Mouse (Mus musculus) midbrain, embryonic 13.5 days (tissue): ENCODE data around the gene Fam20b. TPM values are rescaled to one million over a fixed set of nuclear protein-coding genes. Genes with fewer than 3 reads are reported as not detected.

Source experiments
- ATAC-seq: fragments of 200-750 bp; cut with Nextera tagmentation; 2 replicates; pipeline ENCODE4 v1.8.0; 2017; ENCODE audit warnings: mild to moderate bottlenecking, moderate TSS enrichment, moderate library complexity
- H3K27ac ChIP-seq: fragments of 300-500 bp; sonication (generic); 2 replicates; pipeline ENCODE4 v1.5.1; 2015; ENCODE audit warnings: inconsistent platforms, mild to moderate bottlenecking, moderate library complexity
- H3K27me3 ChIP-seq: fragments of 300-500 bp; sonication (generic); 2 replicates; pipeline ENCODE4 v1.6.1; 2015; ENCODE audit warnings: mild to moderate bottlenecking, inconsistent platforms
- H3K36me3 ChIP-seq: fragments of 300-500 bp; sonication (generic); 2 replicates; pipeline ENCODE4 v1.6.1; 2015; ENCODE audit warnings: mild to moderate bottlenecking, inconsistent platforms
- H3K4me1 ChIP-seq: fragments of 300-500 bp; sonication (generic); replicated peaks from 2 replicates; pipeline ENCODE4 v1.6.1; 2015; ENCODE audit warnings: inconsistent platforms
- H3K4me2 ChIP-seq: fragments of 300-500 bp; sonication (generic); replicated peaks from 2 replicates; pipeline ENCODE4 v1.6.1; 2015; ENCODE audit warnings: moderate library complexity, mild to moderate bottlenecking, inconsistent platforms
- H3K4me3 ChIP-seq: fragments of 300-500 bp; sonication (generic); replicated peaks from 2 replicates; pipeline ENCODE4 v1.5.1; 2015; ENCODE audit warnings: mild to moderate bottlenecking, inconsistent platforms
- H3K9ac ChIP-seq: fragments of 300-500 bp; sonication (generic); replicated peaks from 2 replicates; pipeline ENCODE4 v1.6.1; 2015; ENCODE audit warnings: mild to moderate bottlenecking, inconsistent platforms
- H3K9me3 ChIP-seq: fragments of 300-500 bp; sonication (generic); 2 replicates; pipeline ENCODE4 v1.6.1; 2016; ENCODE audit warnings: mild to moderate bottlenecking, inconsistent platforms
- WGBS: fragments of 180-500 bp; shearing (Covaris S2); methylation state at CpG from one replicate; pipeline ENCODE4 v1.1.7; 2015; 5-methylcytosine and 5-hydroxymethylcytosine counted together
- polyA plus RNA-seq: library from polyadenylated mRNA; unstranded; fragments of >200 nt; fragmentation: Nextera tagmentation; extraction: Ambion mirVana; gene quantifications from 2 replicates; pipeline ENCODE4 v1.2.1, GENCODE M21; 2015

Fam20b gene
- 25.2 and 25.9 TPM in 2 replicates for polyA plus RNA-seq

DNA sequence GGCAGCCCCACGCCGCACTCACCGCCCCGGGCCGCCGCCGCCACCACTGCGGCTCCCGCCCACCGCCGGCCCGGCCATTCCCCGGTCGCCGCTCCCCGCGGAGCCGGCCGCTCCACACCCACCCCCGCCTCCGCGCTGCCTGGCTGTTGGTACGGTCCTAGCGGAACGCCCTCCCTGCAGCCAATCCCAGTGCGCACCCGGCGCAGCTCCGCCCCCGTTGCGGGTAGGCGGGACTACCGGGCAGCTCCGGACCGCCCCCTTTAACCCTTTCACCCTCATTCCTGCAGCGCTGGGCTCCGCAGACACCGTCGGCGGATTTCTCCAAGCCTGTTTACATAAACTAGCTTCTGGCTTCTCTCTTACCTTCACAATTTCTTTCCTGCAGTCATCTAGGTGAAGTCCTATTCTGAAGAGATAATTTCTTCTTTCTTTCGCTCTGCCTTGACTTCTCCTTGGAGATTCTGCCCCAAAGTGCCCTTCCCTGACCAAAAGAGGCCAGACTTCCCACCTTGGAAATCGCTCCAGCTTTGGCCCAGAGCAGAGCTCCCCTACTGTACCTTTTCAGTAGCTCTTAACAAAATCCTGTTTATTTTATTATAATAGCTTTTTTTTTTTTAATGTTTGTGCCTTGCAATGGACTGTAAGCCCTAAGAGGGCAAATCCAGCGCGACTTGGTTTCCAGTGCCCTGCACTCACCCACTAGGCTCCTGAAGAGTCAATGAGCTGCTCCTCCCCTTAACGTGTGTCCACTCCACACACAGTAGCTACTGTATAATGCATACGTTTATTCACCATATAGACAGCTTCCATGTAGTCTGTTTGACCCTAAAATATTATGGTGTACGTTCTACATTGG, at the start of gene Fam20b:
Gene Fam20b, minus strand, starts transcription at position 137 of the 856 bp plus-strand sequence.
- H3K4me2 ChIP-seq = peak within 1 kb of the TSS; percentile 72
- no peaks in the 10 kb centered on the region for H3K9me3 ChIP-seq
- 1% methylated on average over 37 of the region's 47 CpGs for WGBS
- H3K4me1 ChIP-seq = peaks cover 15% of the 10 kb centered on the region
- peak within 1 kb of the TSS; percentile 88 for H3K9ac ChIP-seq
- peaks cover 5% of the 10 kb centered on the region; the same call in 1 of the 2 replicates for H3K36me3 ChIP-seq
- H3K27me3 ChIP-seq = peaks cover 18% of the 10 kb centered on the region; the same call in 1 of the 2 replicates
- peak within 1 kb of the TSS; percentile 88 for H3K4me3 ChIP-seq
- peak; percentile 96 for ATAC-seq
- H3K27ac ChIP-seq = peak within 1 kb of the TSS; percentile 90

GRCm38 (mm10) chr1:156765311-156765710, 46.4 kb upstream of the Fam20b start:
- Histone ChIP-seq H3K4me1 (0 out of 2 replicates have a peak, but pooled peaks cover 4% of the 10 kb centered on the region), H3K27ac (no peak overlapping the region), H3K9me3 (peaks cover 9% of the 10 kb centered on the region; the same call in 1 of the 2 replicates), H3K9ac (no peak overlapping the region), H3K27me3 (no peaks in the 10 kb centered on the region), H3K4me3 (no peak overlapping the region), H3K36me3 (0 out of 2 replicates have a peak, but pooled peaks cover 3% of the 10 kb centered on the region), H3K4me2 (no peak overlapping the region)
- WGBS = 93% methylated on average over 3 of the region's 3 CpGs
- ATAC-seq = no peak

- ATAC-seq = no peak
- Histone ChIP-seq H3K27ac (no peak overlapping the region), H3K9me3 (peaks cover 9% of the 10 kb centered on the region; the same call in 1 of the 2 replicates), H3K4me1 (0 out of 2 replicates have a peak, but pooled peaks cover 4% of the 10 kb centered on the region), H3K9ac (no peak overlapping the region), H3K4me2 (no peak overlapping the region), H3K36me3 (0 out of 2 replicates have a peak, but pooled peaks cover 3% of the 10 kb centered on the region), H3K4me3 (no peak overlapping the region), H3K27me3 (no peaks in the 10 kb centered on the region)
- WGBS = 69% methylated on average over 6 of the region's 6 CpGs
Observed at GRCm38 (mm10) chr1:156764584-156764983, 45.7 kb upstream of the Fam20b start.

DNA sequence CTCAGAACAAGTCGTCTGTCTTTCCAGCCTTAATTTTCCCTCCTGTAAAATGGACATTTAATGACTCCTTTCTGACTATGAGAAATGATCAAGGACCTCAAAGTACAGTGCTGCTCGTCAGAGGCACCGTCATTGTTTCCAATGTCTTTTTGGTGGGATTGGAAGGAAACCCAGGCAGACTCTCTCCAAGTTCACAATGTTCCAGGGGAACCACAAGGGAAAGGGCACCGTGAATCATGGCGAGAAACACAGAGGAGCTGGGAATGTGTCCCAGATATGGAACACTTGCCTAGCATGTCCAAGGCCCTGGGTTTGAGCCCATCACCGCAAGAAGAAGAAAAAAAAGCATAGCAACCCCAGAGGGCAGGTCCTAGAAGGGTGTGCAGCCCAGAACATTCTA, 44.4 kb upstream of the Fam20b start:
- WGBS = 91% methylated on average over 6 of the region's 6 CpGs
- no peak overlapping the region for H3K27ac ChIP-seq

GRCm38 (mm10) chr1:156761430-156761801, 42.5 kb upstream of the Fam20b start:
- Histone ChIP-seq H3K27me3 (peaks cover 7% of the 10 kb centered on the region), H3K4me2 (no peak overlapping the region), H3K4me1 (0 out of 2 replicates have a peak, but pooled peaks cover 7% of the 10 kb centered on the region), H3K9me3 (peaks cover 7% of the 10 kb centered on the region; the same call in 1 of the 2 replicates), H3K4me3 (no peak overlapping the region), H3K36me3 (0 out of 2 replicates have a peak, but pooled peaks cover under 1% of the 10 kb centered on the region), H3K27ac (no peak overlapping the region), H3K9ac (no peak overlapping the region)
- 79% methylated on average over 10 of the region's 10 CpGs for WGBS
- no peak for ATAC-seq

More for the DNA sequence above, 44.4 kb upstream of the Fam20b start:
- H3K27me3 ChIP-seq = no peaks in the 10 kb centered on the region
- 0 out of 2 replicates have a peak, but pooled peaks cover 3% of the 10 kb centered on the region for H3K36me3 ChIP-seq
- H3K4me2 ChIP-seq = no peak overlapping the region
- H3K4me1 ChIP-seq = 0 out of 2 replicates have a peak, but pooled peaks cover 7% of the 10 kb centered on the region
- peaks cover 9% of the 10 kb centered on the region; the same call in 1 of the 2 replicates for H3K9me3 ChIP-seq
- H3K4me3 ChIP-seq = no peak overlapping the region
- no peak for ATAC-seq
- H3K9ac ChIP-seq = no peak overlapping the region

DNA sequence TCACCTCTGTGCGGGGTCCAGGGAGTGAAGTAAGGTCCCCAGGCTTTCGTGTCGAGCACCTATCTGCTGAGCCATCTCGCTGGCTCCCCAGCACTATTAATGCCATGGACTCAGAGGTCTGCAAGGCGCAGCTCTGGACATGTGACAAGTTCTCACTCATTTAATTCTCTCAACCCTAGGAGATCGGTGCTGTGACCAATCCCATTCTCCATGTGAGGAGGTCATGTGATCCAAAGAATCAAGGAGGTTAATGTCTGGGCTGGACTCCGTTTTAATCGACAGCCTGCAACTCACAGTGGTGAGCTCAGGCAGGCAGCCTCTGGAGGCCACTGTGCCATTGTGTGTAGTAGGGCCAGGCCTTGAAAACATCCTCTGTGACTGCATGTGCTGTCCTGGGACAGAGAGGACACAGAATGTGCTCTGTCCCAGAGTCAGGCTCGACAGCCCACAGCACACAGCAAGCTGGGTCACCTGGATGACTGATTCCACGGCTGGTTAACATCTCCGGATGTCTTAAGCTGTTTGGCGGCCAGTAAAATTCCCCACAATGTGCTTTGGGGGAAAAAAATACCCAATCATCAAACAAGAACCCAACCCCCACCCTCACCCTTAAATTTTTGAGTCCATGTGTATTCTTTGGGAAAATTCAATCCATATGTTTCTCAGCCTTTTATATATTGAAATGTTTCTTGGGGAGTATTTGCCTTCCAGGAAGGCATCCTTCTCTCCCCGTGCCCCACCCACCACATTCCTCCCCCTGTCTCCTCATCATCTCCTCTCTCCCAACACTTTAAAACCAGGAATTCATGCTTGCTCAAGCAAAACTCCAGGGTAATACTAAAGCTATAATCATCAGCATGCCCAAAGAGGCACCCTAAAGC, 41.9 kb upstream of the Fam20b start:
- no peaks in the 10 kb centered on the region for H3K36me3 ChIP-seq
- no peak overlapping the region for H3K9ac ChIP-seq
- WGBS = 60% methylated on average over 13 of the region's 13 CpGs
- H3K4me3 ChIP-seq = no peak overlapping the region
- peak; percentile 40; the same call in 1 of the 2 replicates for ATAC-seq
- no peak overlapping the region for H3K27ac ChIP-seq
- H3K4me1 ChIP-seq = 0 out of 2 replicates have a peak, but pooled peaks cover 7% of the 10 kb centered on the region
- H3K9me3 ChIP-seq = 0 out of 2 replicates have a peak, but pooled peaks cover 2% of the 10 kb centered on the region
- H3K27me3 ChIP-seq = peaks cover 12% of the 10 kb centered on the region
- H3K4me2 ChIP-seq = no peak overlapping the region

DNA sequence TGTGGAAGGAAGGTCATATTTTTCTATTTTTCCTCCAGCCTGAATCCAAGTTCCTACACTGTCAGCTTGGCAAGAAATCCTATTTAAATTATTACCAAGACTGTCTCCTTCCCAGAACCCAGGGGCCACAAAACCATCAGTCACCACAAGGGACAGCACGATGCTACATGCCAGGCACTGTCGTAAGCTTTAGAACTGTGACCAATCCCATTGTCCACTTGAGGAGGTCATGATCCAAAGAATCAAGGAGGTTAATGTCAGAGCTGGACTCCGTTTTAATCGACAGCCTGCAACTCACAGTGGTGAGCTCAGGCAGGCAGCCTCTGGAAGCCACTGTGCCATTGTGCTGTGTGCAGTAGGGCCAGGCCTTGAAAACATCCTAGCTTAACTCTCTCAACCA, 39.4 kb upstream of the Fam20b start:
- Histone ChIP-seq H3K36me3 (no peaks in the 10 kb centered on the region), H3K9me3 (no peaks in the 10 kb centered on the region), H3K27ac (no peak overlapping the region), H3K4me2 (no peak overlapping the region), H3K4me3 (no peak overlapping the region), H3K9ac (no peak overlapping the region), H3K27me3 (peaks cover 13% of the 10 kb centered on the region), H3K4me1 (peaks cover 32% of the 10 kb centered on the region)
- ATAC-seq = no peak
- 15% methylated on average over 4 of the region's 4 CpGs for WGBS

- H3K4me3 ChIP-seq = no peak overlapping the region
- H3K4me2 ChIP-seq = 0 out of 2 replicates have a peak overlapping the region, but pooled peaks have one; percentile 16
- H3K9ac ChIP-seq = no peak overlapping the region
- 44% methylated on average over 15 of the region's 15 CpGs for WGBS
- peaks cover 13% of the 10 kb centered on the region for H3K27me3 ChIP-seq
- no peaks in the 10 kb centered on the region for H3K36me3 ChIP-seq
- peak; percentile 74 for ATAC-seq
- peaks cover 46% of the 10 kb centered on the region for H3K4me1 ChIP-seq
- H3K27ac ChIP-seq = peak overlapping the region; percentile 67
- no peaks in the 10 kb centered on the region for H3K9me3 ChIP-seq
Observed at GRCm38 (mm10) chr1:156754608-156755413, 35.9 kb upstream of the Fam20b start.

DNA sequence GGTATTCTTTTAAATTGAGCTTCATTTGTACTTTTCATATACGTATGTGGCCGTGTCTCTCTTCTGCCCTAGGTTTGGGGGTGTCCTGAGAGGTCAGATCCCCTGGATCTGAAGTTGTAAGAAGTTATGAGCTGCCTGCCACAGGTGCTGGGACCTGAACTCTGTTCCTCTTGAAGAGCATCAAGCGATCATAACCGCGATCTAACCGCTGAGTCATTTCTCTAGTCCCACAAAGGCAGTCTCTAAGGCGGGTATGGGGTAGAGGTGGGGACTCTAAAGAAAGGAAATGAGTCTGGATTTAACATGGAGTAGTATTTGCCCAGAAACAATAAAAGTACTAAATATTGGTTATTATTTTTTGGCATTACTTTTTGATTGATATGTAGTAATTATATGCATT, 34.1 kb upstream of the Fam20b start:
- peaks cover 46% of the 10 kb centered on the region for H3K4me1 ChIP-seq
- H3K27me3 ChIP-seq = peaks cover 13% of the 10 kb centered on the region
- no peak overlapping the region for H3K4me3 ChIP-seq
- no peaks in the 10 kb centered on the region for H3K9me3 ChIP-seq
- H3K4me2 ChIP-seq = no peak overlapping the region
- no peak overlapping the region for H3K27ac ChIP-seq
- 89% methylated on average over 7 of the region's 7 CpGs for WGBS
- no peak for ATAC-seq
- H3K36me3 ChIP-seq = no peaks in the 10 kb centered on the region
- H3K9ac ChIP-seq = no peak overlapping the region

DNA sequence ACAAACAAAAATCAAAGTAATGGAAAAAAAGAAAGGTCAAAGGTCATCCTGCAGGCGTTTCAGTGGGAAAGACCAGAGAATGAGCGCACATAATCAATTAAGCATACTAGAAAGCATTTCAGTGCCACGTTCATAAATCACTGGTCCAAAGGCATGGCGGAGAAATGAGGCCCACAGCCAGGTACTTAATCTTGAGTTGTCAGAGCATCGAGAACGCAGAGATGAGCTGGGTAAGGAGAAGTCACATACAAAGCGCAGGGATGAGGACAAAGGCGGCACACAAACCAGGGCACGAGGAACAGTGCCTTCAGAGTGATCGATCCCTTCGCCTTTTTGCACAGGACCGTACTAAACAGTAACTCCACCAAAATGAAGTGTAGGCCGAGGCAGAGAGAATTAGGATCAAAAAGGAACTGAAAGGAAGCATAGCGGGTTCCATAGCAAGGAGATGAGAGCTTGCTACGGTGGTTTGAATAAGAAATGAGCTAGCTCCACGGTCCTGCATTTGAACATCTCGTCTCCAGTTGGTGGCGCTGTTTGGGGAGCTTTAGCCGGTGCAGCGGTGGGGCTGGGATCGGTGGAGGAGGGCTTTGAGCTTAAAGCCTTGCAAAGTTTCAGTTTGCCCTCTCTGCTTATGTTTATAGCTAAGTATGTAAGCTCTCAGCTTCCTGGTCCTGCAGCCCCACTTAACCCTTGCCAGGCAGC, 33.3 kb upstream of the Fam20b start:
- no peaks in the 10 kb centered on the region for H3K36me3 ChIP-seq
- peaks cover 7% of the 10 kb centered on the region; the same call in 1 of the 2 replicates for H3K27me3 ChIP-seq
- no peaks in the 10 kb centered on the region for H3K9me3 ChIP-seq
- H3K27ac ChIP-seq = peak overlapping the region; percentile 27; the same call in 1 of the 2 replicates
- peaks cover 46% of the 10 kb centered on the region for H3K4me1 ChIP-seq
- 4% methylated on average over 21 of the region's 21 CpGs for WGBS
- H3K9ac ChIP-seq = no peak overlapping the region; the same call in 1 of the 2 replicates
- peak; percentile 51 for ATAC-seq
- H3K4me2 ChIP-seq = peak overlapping the region; percentile 47
- H3K4me3 ChIP-seq = peak overlapping the region; percentile 17; the same call in 1 of the 2 replicates
